Mouse (Mus musculus) intestine, embryonic 15.5 days (tissue): ENCODE data around the gene Supt7l. TPM values are rescaled to one million over a fixed set of nuclear protein-coding genes. Genes with fewer than 3 reads are reported as not detected.

Experiments used
- ATAC-seq: fragments of 200-750 bp; cut with Nextera tagmentation; 2 replicates; pipeline ENCODE4 v1.8.0; 2017; ENCODE audit warnings: moderate TSS enrichment, moderate library complexity
- H3K27ac ChIP-seq: fragments of 300-500 bp; sonication (generic); 2 replicates; pipeline ENCODE4 v1.5.1; 2015; ENCODE audit warnings: mild to moderate bottlenecking, inconsistent platforms
- H3K27me3 ChIP-seq: fragments of 300-500 bp; sonication (generic); replicated peaks from 2 replicates; pipeline ENCODE4 v1.6.1; 2015; ENCODE audit warnings: inconsistent platforms
- H3K36me3 ChIP-seq: fragments of 300-500 bp; sonication (generic); 2 replicates; pipeline ENCODE4 v1.6.1; 2015; ENCODE audit warnings: inconsistent platforms
- H3K4me1 ChIP-seq: fragments of 300-500 bp; sonication (generic); replicated peaks from 2 replicates; pipeline ENCODE4 v1.6.1; 2015; ENCODE audit warnings: inconsistent platforms
- H3K4me2 ChIP-seq: fragments of 300-500 bp; sonication (generic); replicated peaks from 2 replicates; pipeline ENCODE4 v1.6.1; 2015; ENCODE audit warnings: mild to moderate bottlenecking, inconsistent platforms
- H3K4me3 ChIP-seq: fragments of 300-500 bp; sonication (generic); replicated peaks from 2 replicates; pipeline ENCODE4 v1.5.1; 2015; ENCODE audit warnings: inconsistent platforms
- H3K9ac ChIP-seq: fragments of 300-500 bp; sonication (generic); 2 replicates; pipeline ENCODE4 v1.6.1; 2015; ENCODE audit warnings: inconsistent platforms
- H3K9me3 ChIP-seq: fragments of 300-500 bp; sonication (generic); 2 replicates; pipeline ENCODE4 v1.6.1; 2016; ENCODE audit warnings: inconsistent platforms
- WGBS: fragments of 180-500 bp; shearing (Covaris S2); methylation state at CpG from one replicate; pipeline ENCODE4 v1.1.7; 2015; 5-methylcytosine and 5-hydroxymethylcytosine counted together
- polyA plus RNA-seq: library from polyadenylated mRNA; unstranded; fragments of >200 nt; fragmentation: Nextera tagmentation; extraction: Ambion mirVana; gene quantifications from 2 replicates; pipeline ENCODE4 v1.2.1, GENCODE M21; 2015

Supt7l gene
- polyA plus RNA-seq, 1 experiment from 2014 or later: 18.1 TPM

- H3K27me3 ChIP-seq: no peaks in the 10 kb centered on the region
- no peak overlapping the region for H3K4me3 ChIP-seq
- no peak overlapping the region for H3K27ac ChIP-seq
- no peak overlapping the region for H3K4me2 ChIP-seq
- 54% methylated on average over 1 of the region's 1 CpGs for WGBS
- peaks cover 14% of the 10 kb centered on the region for H3K36me3 ChIP-seq
- H3K9ac ChIP-seq: no peak overlapping the region
- H3K9me3 ChIP-seq: no peaks in the 10 kb centered on the region
- H3K4me1 ChIP-seq: no peaks in the 10 kb centered on the region
- ATAC-seq: no peak
Measured at GRCm38 (mm10) chr5:31559401-31559800, 31.8 kb upstream of the Supt7l start.

GRCm38 (mm10) chr5:31535228-31535627 is 7.6 kb upstream of the Supt7l start:
- Histone ChIP-seq H3K4me3 (no peak overlapping the region), H3K27me3 (no peaks in the 10 kb centered on the region), H3K4me1 (no peaks in the 10 kb centered on the region), H3K4me2 (no peak overlapping the region), H3K36me3 (peaks cover 31% of the 10 kb centered on the region), H3K9ac (no peak overlapping the region), H3K27ac (no peak overlapping the region), H3K9me3 (no peaks in the 10 kb centered on the region)
- WGBS: 91% methylated on average over 2 of the region's 2 CpGs
- ATAC-seq: no peak

- H3K4me1 ChIP-seq: peaks cover 9% of the 10 kb centered on the region; the same call in 1 of the 2 replicates
- peaks cover 20% of the 10 kb centered on the region for H3K36me3 ChIP-seq
- H3K27me3 ChIP-seq: no peaks in the 10 kb centered on the region
- H3K4me3 ChIP-seq: no peak overlapping the region
- 49% methylated on average over 2 of the region's 2 CpGs for WGBS
- H3K4me2 ChIP-seq: no peak overlapping the region
- ATAC-seq: no peak
- no peak overlapping the region for H3K9ac ChIP-seq
- no peak overlapping the region for H3K27ac ChIP-seq
- H3K9me3 ChIP-seq: no peaks in the 10 kb centered on the region
Measured at GRCm38 (mm10) chr5:31528560-31528959, 953 bp upstream of the Supt7l start.

- Histone ChIP-seq H3K4me1 (peaks cover 9% of the 10 kb centered on the region; the same call in 1 of the 2 replicates), H3K4me2 (peak overlapping the region; percentile 91), H3K9me3 (no peaks in the 10 kb centered on the region), H3K4me3 (peak overlapping the region; percentile 96), H3K27me3 (no peaks in the 10 kb centered on the region), H3K36me3 (peaks cover 15% of the 10 kb centered on the region), H3K9ac (peak overlapping the region; percentile 93), H3K27ac (peak overlapping the region; percentile 88)
- 2% methylated on average over 40 of the region's 40 CpGs for WGBS
- peak; percentile 58 for ATAC-seq
Measured at GRCm38 (mm10) chr5:31527117-31527680, 408 bp downstream of the Supt7l start.

- H3K4me3 ChIP-seq: peak within 1 kb of the TSS; percentile 96
- H3K27ac ChIP-seq: peak within 1 kb of the TSS; percentile 88
- WGBS: under 1% methylated on average over 28 of the region's 28 CpGs
- peaks cover 9% of the 10 kb centered on the region for H3K36me3 ChIP-seq
- H3K27me3 ChIP-seq: no peaks in the 10 kb centered on the region
- peaks cover 9% of the 10 kb centered on the region; the same call in 1 of the 2 replicates for H3K4me1 ChIP-seq
- no peaks in the 10 kb centered on the region for H3K9me3 ChIP-seq
- peak; percentile 92 for ATAC-seq
- peak within 1 kb of the TSS; percentile 93 for H3K9ac ChIP-seq
- peak within 1 kb of the TSS; percentile 91 for H3K4me2 ChIP-seq
Measured at GRCm38 (mm10) chr5:31526354-31527116, 1.1 kb downstream of the Supt7l start, which contains the start of gene Slc4a1ap. TSS of gene Slc4a1ap (plus strand) at chr5:31526995.

GRCm38 (mm10) chr5:31520556-31520955 is 7.1 kb downstream of the Supt7l start:
- ATAC-seq: no peak
- H3K36me3 ChIP-seq: peaks cover 30% of the 10 kb centered on the region
- H3K4me3 ChIP-seq: no peak overlapping the region
- H3K9me3 ChIP-seq: no peaks in the 10 kb centered on the region
- no peak overlapping the region for H3K27ac ChIP-seq
- WGBS: 85% methylated on average over 6 of the region's 6 CpGs
- H3K9ac ChIP-seq: no peak overlapping the region
- H3K27me3 ChIP-seq: no peaks in the 10 kb centered on the region
- H3K4me2 ChIP-seq: no peak overlapping the region
- H3K4me1 ChIP-seq: peaks cover 2% of the 10 kb centered on the region; the same call in 1 of the 2 replicates

GRCm38 (mm10) chr5:31512481-31512880 is 15.1 kb downstream of the Supt7l start:
- no peaks in the 10 kb centered on the region for H3K4me1 ChIP-seq
- H3K9ac ChIP-seq: no peak overlapping the region
- H3K27ac ChIP-seq: no peak overlapping the region
- 81% methylated on average over 1 of the region's 1 CpGs for WGBS
- no peak overlapping the region for H3K4me3 ChIP-seq
- H3K9me3 ChIP-seq: no peaks in the 10 kb centered on the region
- ATAC-seq: no peak
- no peak overlapping the region for H3K4me2 ChIP-seq
- peaks cover 22% of the 10 kb centered on the region for H3K36me3 ChIP-seq
- no peaks in the 10 kb centered on the region for H3K27me3 ChIP-seq

- WGBS: 80% methylated on average over 10 of the region's 10 CpGs
- H3K27me3 ChIP-seq: no peaks in the 10 kb centered on the region
- no peak overlapping the region for H3K4me2 ChIP-seq
- no peak for ATAC-seq
- H3K27ac ChIP-seq: no peak overlapping the region
- no peak overlapping the region for H3K9ac ChIP-seq
- H3K9me3 ChIP-seq: no peaks in the 10 kb centered on the region
- no peak overlapping the region for H3K4me3 ChIP-seq
- peaks cover 38% of the 10 kb centered on the region for H3K36me3 ChIP-seq
- no peaks in the 10 kb centered on the region for H3K4me1 ChIP-seq
Measured at GRCm38 (mm10) chr5:31504843-31505242, 22.8 kb downstream of the Supt7l start.

GRCm38 (mm10) chr5:31494513-31495297 is 32.9 kb downstream of the Supt7l start, which contains the start of gene Gpn1:
TSS of gene Gpn1 (plus strand) at chr5:31494741.
- peak within 1 kb of the TSS; percentile 75 for H3K4me2 ChIP-seq
- no peaks in the 10 kb centered on the region for H3K27me3 ChIP-seq
- WGBS: under 1% methylated on average over 49 of the region's 49 CpGs
- no peaks in the 10 kb centered on the region for H3K9me3 ChIP-seq
- no peak within 1 kb of the TSS for H3K27ac ChIP-seq
- peaks cover 5% of the 10 kb centered on the region; the same call in 1 of the 2 replicates for H3K4me1 ChIP-seq
- peak; percentile 100 for ATAC-seq
- peak within 1 kb of the TSS; percentile 62 for H3K4me3 ChIP-seq
- H3K36me3 ChIP-seq: peaks cover 15% of the 10 kb centered on the region
- H3K9ac ChIP-seq: peak within 1 kb of the TSS; percentile 67

GRCm38 (mm10) chr5:31492031-31492430 is 35.6 kb downstream of the Supt7l start:
- no peak for ATAC-seq
- Histone ChIP-seq H3K4me2 (no peak overlapping the region), H3K27me3 (no peaks in the 10 kb centered on the region), H3K36me3 (peaks cover 2% of the 10 kb centered on the region; the same call in 1 of the 2 replicates), H3K4me1 (peaks cover 5% of the 10 kb centered on the region; the same call in 1 of the 2 replicates), H3K9me3 (no peaks in the 10 kb centered on the region), H3K9ac (no peak overlapping the region), H3K27ac (no peak overlapping the region), H3K4me3 (no peak overlapping the region)
- WGBS: 75% methylated on average over 1 of the region's 1 CpGs

- Histone ChIP-seq H3K9ac (no peak overlapping the region), H3K4me3 (no peak overlapping the region), H3K9me3 (no peaks in the 10 kb centered on the region), H3K4me1 (no peaks in the 10 kb centered on the region), H3K4me2 (no peak overlapping the region), H3K36me3 (no peaks in the 10 kb centered on the region), H3K27ac (no peak overlapping the region), H3K27me3 (no peaks in the 10 kb centered on the region)
- 62% methylated on average over 7 of the region's 7 CpGs for WGBS
- no peak for ATAC-seq
Measured at GRCm38 (mm10) chr5:31489116-31489769, 38.4 kb downstream of the Supt7l start.

- no peak for ATAC-seq
- Histone ChIP-seq H3K9ac (no peak overlapping the region), H3K27me3 (no peaks in the 10 kb centered on the region), H3K4me3 (no peak overlapping the region), H3K4me1 (no peaks in the 10 kb centered on the region), H3K27ac (no peak overlapping the region), H3K4me2 (no peak overlapping the region), H3K9me3 (no peaks in the 10 kb centered on the region), H3K36me3 (no peaks in the 10 kb centered on the region)
- WGBS: 90% methylated on average over 3 of the region's 3 CpGs
Measured at GRCm38 (mm10) chr5:31487889-31488288, 39.7 kb downstream of the Supt7l start.
